Mouse (Mus musculus) kidney, embryonic 14.5 days (tissue): ENCODE results near the gene Fam104a. TPM values are rescaled to one million over a fixed set of nuclear protein-coding genes. Genes with fewer than 3 reads are reported as not detected.

Source experiments
- polyA plus RNA-seq: library from polyadenylated mRNA; unstranded; fragments of >200 nt; fragmentation: Nextera tagmentation; extraction: Ambion mirVana; gene quantifications from 2 replicates; pipeline ENCODE4 v1.2.1, GENCODE M21; 2014

Fam104a gene
- polyA plus RNA-seq, 1 experiment from 2014 or later, result 49.8 TPM

Other genes starting within 250 kb of the Fam104a start
- 0.28 and 0.33 TPM in 2 replicates for gene Sstr2, start 64.8 kb downstream of the Fam104a start, polyA plus RNA-seq
- gene Cog1, start 35.0 kb downstream of the Fam104a start, polyA plus RNA-seq, result 16.6 and 29.3 TPM in 2 replicates
- 11.3 and 16.4 TPM in 2 replicates for gene Slc39a11, start 34.1 kb downstream of the Fam104a start, polyA plus RNA-seq
- gene D11Wsu47e, start 257 bp upstream of the Fam104a start, polyA plus RNA-seq, result 20.5 and 29.7 TPM in 2 replicates
- gene Cpsf4l, start 25.9 kb upstream of the Fam104a start, polyA plus RNA-seq, result 0.90 and 1.4 TPM in 2 replicates
- 36.0 and 45.4 TPM in 2 replicates for gene Cdc42ep4, start 67.7 kb upstream of the Fam104a start, polyA plus RNA-seq